Mouse (Mus musculus): ENCODE measurements around the gene Olfr1080.
"Not testable (repeated sequence)": the region's sequence is repeated elsewhere in the genome, so short reads cannot be mapped to it uniquely, and the experiment has no call there.

Olfr1080 gene

DNA sequence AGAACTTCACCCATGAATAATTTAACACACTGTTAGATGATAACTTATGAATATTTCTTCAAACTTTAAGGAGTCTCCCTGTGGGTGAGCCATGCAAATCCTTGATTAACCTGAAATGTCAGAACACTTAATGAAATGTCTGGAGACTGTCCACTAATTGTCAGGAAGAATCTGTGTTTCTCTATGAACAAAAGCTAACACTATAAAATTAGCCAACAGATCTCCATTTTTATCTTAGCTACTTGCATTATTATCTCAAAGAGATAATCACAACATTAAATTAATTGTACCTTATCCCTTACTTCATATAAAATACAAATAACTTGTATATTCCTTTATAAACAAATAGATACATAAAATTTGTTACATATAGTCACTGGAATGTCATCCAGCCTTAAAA lies at the start of gene Olfr1080:
Gene Olfr1080, minus strand, starts transcription at position 101 of the 400 bp plus-strand sequence.
- DNase-seq (ENCODE audit: low read depth), result not testable (repeated sequence)

DNA sequence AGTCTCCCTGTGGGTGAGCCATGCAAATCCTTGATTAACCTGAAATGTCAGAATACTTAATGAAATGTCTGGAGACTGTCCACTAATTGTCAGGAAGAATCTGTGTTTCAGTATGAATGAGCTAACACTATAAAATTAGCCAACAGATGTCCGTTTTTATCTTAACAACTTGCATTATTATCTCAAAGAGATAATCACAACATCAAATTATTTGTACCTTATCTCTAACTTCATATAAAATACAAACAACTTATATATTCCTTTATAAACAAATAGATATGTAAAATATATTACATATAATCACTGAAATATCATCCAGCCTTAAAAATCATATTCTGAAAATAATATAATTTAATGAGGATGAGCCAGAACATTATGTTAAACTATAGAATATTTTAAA lies 40.8 kb upstream of the Olfr1080 start, which contains the start of gene Olfr1082:
Gene Olfr1082, minus strand, starts transcription at position 101 of the 400 bp plus-strand sequence.
- DNase-seq (ENCODE audit: low read depth), result not testable (repeated sequence)

DNA sequence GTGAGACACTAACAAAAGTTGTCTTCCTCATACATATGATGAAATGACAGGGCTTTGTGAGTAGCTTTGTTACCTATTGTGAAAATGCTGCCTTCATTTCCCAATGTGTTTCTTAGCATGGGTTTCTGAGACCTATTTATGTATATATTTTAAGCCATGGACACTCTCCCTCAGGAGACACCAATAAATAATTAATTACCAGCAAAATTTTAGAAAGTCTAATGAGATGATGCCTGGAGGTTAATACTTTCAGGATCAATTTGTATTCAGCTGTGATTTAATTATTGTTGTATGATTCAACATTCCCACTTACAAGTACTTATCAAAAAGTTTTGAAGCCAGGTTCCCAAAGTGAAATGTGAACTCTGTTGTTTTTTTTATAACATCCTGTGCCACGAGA lies 15.7 kb downstream of the Olfr1080 start, which contains the start of gene Olfr1079:
Gene Olfr1079, minus strand, starts transcription at position 101 of the 400 bp plus-strand sequence.
- no peak for DNase-seq (ENCODE audit: low read depth)

DNA sequence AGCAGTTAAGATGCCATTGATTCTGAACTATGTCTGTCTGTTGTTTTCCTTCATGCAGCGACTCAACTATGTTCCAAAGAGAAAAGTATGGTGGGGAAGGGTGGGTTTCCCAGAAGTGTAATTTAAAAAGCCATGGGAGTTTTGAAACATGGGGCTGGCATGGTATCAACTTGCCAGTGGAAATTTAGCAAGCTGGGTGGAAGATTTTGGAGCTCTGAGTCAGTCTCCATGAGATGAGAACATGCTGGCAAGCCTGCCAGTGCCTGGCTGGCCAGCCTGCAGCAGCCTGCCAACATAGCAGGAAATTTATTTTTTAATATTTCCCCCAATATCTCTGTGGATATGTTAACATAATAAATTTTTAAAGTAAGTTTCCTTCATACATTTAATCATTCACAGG lies 27.0 kb downstream of the Olfr1080 start:
- no peak for DNase-seq (ENCODE audit: low read depth)

DNA sequence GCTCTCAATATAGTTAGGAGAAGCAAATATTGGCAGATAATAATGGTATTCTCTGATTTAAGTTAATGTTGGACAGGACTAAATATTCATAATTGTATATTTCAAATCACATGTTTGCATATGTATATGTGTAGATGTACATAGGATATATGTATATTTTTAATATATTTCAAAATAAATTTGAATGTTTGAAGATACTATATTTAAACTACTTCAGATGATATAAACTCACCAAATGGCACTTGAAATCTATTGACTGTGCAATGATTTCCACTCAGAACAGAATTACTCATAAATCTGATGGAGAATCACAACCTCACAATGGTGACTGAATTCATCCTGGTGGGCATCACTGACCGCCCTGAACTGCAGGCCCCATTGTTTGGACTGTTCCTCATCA lies 49.9 kb downstream of the Olfr1080 start, which contains the start of gene Olfr1076:
Gene Olfr1076, plus strand, starts transcription at position 301 of the 400 bp plus-strand sequence.
- DNase-seq (ENCODE audit: low read depth), result no peak
